Mouse (Mus musculus) mature B cell (primary cell): Measurements from ENCODE around the gene Glud1.

Experiments
- in situ Hi-C: fragments of 300-500 bp; cut with MboI; formaldehyde crosslinking; loops from 2 replicates; pipeline ENCODE4 v1.14.3; 2019

The Glud1 gene

DNA sequence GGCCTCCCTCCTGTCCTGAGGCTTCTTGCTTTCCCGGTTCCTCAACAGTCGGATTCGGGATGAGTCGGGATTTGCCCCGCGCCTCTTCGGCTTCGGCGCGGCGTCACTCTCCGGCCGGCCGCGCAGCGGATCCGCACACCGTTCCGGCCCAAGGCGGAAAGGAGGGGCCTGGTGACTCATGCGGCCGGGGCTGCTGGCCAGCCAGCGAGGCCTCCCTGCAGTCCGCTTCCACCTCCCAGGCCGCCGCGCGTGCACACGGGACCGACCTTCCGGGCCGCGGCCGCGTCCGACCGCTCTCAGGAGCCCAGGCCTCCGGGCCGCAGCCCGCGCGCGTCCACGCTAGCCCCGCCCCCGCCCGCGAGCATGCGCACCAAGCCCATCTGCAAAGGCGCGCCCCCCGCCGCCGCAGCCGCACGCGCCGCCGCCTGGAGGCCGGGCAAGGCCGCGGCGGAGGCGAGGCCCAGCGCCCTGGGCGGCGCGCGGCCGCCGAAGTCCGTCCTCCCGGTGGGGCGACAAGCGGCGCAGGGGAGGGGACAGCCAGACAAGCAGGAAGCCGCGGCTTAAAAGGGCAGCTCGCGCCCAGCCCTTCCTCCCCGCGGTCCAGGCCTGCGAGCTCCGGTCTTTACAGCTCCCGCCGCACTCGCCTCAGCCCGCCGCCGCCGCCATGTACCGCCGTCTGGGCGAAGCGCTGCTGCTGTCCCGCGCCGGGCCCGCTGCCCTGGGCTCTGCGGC, at the start of gene Glud1, which contains the start of gene Shld2:
Gene Glud1 (plus strand): TSS at position 494 of the 732 bp plus-strand sequence.
Gene Shld2 (minus strand): TSS at position 260 of the 732 bp plus-strand sequence.
- in situ Hi-C loops = no loop called here

DNA sequence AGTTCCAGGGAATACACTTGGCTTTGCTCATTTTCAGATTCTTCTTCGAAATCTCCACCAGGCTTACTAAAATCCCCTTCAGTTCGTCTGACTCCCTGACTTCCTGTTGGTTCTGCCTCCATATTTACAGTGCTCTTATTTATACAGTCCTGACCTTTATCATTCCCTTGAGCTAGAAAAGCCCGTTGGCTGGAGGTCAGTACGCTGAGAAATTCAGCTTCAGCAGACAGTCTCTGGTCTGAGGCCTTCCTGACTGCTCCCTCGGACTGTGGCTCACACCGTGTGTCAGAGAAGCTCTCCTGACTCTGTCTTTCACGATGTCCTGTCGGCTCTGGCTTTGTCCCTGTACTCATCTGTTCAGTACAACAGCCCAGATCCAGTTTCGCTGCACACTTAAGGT, 42.5 kb upstream of the Glud1 start:
- in situ Hi-C loops = no loop called here

DNA sequence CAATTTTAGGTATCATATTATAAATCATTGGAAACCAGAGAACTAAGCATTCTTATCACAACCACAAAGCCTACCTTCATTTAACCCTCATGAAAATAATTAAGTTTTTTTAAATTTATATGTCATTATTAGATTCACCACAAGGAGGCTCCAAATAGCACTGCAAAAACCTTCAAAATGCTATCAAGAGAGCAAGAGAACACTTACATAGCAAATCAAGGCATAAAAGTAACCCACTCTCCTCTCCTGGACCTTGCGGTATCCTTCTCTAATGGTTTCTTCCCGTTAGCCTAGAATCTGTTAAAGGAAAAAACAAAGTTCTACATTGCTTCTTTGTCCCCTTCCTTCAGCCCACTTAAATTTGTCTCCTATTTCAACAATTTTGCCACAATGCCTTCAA, 37.2 kb upstream of the Glud1 start:
- in situ Hi-C loops = no loop called here

DNA sequence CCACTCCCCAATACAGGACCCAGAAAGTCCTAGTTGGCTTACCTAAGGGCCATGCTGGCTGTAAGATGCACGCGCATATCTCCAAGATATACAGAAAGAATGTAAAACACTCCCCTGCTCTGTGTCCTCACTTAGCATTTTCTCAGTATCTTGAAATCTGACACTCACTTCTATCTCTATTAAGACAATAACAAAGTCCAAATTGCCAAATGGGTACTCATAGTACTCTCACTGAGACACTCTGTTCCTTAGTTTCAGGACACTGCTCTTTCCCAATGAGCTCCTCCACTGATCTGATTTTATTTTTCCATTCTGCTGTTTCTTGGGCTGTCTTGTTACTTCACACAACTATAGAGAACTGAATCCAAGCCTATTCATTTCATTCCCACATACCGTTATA, 36.4 kb upstream of the Glud1 start:
- in situ Hi-C loops = no loop called here

DNA sequence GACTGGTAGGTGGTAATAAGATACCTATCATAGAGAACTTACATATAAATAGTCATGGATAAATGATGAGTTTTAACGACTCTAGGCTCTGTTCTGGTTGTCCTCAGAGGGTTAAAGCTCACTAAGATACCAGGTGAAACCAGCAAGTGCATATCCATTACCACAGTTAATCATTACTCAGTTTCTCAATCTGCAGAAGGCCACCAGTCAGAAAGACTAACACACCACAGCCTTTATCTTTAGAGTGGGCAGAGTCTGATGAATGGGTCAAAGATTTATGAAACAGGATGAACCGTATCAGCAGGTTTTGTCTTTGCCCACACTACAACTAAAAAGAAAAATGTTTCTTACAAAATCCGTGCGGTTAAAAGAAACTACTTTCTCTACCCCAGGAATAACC, 35.3 kb upstream of the Glud1 start:
- in situ Hi-C loops = no loop called here

DNA sequence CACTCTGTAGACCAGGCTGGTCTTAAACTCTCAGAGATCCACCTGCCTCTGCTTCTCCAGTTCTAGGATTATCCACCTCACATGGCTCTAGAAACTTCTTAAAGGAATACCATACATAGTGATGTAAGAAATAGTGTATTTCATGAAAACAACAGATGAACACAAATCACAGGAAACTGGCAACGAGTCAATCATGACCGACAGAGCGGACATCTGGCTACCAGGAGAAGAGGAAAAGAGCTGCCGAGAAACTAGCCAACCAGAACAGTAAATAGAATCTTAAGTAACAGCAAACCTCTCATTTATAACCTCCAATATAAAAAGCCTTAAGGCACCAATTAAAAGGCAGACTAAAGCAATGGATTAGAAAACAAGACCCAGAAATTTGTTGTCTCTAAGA, 30.8 kb upstream of the Glud1 start:
- in situ Hi-C loops = no loop called here

DNA sequence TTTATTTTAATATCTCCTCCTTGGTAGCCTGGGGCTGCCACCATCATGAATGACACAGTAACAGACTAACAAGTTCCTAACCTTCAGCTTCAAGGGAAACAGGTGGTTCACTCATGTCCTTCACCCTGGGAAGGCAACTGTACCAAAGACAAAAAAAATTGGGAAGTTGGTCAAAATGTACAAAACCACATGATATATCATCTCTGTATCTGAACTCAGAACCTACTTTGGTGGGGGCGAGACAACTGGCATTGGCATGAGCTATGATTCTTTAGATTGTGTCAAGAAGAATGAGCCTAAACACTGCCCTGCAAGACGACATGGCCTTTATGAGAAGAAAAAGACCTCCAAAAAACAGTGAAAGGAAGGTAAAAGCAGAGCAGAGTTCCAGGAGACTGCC, 29.7 kb upstream of the Glud1 start:
- in situ Hi-C loops = no loop called here

DNA sequence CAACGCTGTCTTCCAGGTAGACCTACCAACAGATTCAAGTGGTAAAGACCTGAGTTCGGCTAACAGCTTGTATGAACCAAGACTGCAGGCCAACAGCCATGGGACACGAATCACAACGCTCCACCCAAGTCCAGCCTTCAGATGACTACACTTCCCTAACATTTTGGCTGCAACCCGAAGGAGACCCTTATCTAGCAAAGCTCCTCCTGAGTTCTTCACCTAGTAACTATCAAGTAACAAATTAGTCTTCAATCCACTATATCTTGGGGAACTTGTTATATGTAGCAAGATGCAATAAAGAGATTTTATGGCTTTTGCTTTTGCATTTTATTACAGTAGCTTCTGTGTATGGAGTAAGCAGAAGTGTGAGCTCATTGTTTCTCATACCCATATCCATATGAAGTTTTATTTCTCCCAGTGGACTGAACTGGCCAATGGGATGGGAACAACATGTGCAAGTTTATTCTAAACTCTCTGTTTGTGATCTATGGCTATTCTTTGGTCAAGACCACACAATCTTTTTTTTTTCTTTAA, 28.7 kb upstream of the Glud1 start:
- in situ Hi-C loops = no loop called here

DNA sequence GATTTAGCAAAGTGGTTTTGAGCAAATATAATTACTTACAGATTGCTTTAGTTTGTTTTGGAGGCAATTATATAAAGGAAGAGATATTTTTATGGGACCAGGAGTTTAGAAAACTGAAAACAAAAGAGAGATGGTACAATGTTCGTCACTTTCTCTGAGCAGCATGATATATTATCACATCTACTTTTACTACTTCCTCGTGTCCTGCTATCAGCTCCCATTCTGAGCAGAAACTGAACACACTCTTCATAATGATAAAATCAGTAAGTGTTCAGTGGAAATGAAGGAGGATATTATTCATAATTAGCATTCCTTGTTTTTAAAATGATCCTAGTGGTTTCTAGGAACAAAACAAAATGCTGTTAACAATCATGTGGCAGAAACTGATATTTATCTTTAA, 22.1 kb upstream of the Glud1 start:
- in situ Hi-C loops = no loop called here

DNA sequence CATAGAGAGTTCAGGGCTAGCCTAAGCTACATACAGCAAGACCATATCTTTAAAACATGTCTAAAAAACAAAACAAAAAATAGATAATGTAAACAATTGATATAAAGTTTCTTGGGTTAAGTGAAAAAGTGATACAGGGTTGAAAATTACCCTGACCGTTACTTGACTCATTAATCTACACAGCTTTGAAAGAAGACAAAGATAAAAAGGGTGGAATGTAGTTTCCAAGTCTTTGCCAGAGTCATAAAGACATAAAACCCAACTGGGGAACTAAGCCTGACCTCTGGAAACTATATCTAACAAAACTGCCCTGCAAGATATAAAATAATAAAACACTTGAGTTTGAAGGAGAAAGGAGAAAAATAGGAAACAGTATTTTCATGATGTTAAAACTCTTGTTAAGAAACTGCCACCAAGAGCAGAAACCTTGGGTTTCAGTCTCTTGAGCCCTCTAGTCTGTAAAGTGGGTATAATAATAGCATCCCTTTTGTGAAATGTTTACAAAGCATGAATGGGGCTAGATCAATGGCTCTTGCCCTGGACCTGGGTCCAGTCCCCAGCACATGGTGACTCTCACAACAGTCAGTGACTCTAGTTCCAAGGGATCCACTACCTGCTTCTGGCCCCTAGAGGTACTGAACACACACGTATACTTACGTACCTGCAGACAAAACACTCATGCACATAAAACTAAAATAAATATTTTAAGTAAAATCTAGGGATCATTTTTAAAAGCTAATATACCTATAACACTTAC, 21.1 kb upstream of the Glud1 start:
- in situ Hi-C loops = no loop called here

DNA sequence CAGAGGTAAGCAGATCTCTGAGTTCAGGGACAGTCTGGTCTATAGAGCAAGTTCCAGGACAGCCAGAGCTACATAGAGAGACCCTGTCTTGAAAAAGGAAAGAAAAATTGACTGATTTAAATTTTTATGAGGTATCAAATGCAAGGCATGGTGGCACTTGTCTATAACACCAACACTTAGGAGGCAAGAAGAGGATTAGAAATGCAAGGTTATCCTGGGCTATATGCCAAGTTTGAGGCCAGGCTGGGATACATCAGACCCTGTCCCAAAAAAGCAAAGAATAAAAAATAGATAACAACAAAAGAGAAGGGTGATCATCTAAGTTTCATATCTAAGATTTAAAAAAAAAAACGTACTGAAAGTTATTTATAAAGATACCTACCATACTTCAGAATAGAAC, 20.3 kb upstream of the Glud1 start:
- in situ Hi-C loops = no loop called here

DNA sequence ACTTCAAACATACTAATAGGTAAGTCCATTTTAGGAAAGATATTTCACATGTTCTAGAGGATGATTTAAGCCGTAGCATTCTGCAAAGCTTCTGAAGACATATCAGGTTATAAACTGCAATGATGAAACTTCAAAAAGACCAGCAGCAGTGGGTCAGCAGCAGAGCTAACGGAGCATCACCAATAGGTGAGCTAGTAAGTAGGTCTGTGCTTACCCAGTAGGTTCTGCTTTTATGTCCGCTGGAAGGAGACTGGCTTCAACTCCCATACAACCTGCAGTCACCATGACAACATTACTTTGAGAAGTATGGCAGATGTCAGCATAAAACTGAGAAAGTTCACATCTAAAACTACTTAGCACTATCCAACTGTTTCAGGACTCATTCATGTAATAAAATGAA, 16.9 kb upstream of the Glud1 start:
- in situ Hi-C loops = no loop called here

DNA sequence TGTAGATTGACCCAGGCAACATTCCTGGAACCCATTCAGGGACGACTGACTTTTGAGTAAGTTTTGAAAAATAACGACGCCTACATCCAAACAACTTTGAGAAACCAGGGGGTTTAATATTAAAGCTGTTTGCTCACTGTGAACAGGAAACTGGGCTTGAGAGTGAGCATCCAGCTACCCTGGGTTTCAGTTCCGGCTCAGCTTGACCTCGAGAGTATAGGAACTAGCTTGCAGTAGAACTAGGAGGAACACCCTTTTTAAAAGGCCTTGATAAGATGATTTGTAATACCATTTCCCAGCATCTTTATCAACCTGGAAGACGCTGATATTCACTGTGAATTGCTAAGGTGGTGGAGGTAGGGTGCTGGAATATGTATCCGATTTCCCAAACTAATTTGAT, 14.2 kb upstream of the Glud1 start:
- in situ Hi-C loops = no loop called here

DNA sequence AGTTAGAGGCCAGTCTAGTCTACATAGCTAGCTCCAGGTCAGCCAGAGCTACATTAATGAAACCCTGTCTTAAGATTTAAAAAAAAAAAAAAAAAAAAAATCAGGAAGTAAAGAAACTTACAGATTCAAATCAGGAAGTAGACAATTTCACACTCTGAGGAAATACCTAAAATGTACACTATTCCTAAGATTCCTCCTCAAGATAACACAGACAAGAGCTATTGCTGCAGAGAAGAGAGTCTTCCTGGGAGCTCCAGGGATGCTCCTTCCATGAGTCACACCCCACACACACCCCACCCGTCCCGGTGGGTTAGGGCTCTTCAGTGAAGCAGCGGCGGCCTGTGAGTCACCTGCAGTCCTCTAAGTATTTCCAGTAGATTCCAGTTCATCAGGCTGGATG, 13.5 kb upstream of the Glud1 start:
- in situ Hi-C loops = no loop called here

DNA sequence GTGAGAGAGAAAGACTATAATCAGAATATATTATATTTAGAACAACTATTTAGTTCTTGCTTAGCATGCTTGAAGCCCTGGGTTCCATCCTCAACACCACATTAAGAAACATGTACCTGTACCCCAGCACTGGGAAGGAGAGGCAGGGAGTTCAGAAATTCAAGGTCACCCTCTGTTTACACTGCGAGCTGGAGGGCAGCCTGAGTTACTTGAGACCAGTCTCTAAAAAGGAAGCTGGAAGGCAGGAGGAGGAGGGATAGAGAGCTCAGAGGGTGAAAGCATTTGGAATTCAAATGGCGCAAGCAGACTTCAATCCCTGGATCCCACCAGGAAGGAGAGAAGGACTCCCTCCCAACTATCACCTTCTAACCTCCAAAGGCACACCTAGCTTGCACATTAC, 12.9 kb upstream of the Glud1 start:
- in situ Hi-C loops = no loop called here

DNA sequence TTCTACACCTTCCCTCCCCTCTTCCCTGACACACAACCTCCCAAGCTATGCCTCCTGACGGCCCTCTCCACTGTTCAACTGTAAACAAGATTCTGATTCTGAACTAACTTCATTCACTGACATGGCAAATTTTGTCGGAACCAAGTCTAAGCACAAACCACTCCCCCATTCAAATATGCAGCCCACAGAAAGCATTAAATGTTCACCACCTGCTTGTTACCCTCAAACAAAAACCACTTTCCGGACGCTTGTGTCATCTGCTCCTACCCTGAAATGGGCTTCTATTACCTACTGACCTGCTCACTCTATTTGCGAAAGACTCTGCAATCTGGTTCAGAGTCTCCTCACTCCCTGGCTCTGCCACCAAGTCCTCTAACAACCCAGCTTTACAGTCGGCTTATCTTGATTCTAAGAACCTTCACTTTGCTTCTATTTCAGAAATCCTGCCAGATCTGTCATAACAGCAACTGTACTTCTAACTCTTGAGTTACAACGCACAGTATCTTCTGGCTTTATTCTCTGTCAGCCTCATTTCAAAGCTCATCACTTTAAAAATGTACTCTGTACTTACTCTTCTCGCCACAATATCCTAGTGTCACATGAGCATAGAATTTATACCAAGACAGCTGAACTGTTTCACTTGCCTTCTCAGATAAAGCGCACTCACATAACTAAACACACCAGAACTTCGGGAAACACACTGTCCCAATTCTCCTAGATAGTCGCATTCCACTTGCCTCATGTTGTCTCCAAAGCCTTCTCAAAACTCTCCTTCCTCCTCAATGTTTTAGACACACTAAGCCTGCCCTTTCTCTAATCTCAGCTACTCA, 11.4 kb upstream of the Glud1 start:
- in situ Hi-C loops = no loop called here

DNA sequence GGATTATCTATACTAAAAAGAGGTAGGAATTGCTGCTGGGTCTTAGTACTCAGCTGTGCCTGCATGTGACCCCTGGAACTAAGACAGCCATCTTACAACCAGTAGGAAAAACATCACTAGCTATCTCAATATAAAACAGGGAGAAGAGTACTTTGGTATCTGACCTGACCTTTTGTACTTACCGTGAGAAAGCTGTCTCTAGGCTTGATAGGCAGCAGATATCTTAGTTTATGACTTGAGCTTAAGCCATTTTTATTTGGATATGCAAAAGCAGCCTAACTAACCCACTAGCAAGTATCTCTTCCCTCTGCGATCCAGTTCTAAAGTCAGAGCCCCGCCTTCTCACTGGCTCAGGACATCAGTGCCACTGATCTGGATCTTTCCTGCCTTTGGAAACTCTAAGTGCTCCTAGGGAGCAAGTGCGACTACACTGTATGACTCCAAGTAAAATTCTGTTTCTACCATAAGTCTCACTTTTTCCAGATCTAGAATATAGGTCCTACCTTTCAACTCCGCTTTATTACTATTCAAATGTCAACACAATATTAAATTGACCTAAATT, 7.8 kb upstream of the Glud1 start:
- in situ Hi-C loops = no loop called here

DNA sequence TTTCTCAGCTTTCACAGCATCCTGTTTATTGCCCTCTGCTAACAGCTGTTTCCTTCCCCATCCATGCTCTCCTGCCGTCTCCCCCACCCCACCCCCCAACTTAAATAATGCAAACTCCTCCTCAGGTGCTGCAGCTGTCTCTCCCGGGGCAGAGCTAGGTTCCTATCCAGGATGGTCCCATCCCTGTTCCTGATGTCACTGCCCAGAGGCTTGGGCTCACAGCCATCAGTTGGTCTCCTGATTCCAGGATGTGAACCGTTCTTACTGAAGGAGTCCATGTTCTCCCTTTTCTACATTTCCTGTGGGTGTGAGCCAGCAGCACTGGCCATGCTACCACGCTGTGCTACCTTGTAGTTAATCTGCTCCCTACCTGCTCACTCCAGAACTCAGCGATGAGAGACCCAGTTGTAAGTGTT, 7.3 kb upstream of the Glud1 start:
- in situ Hi-C loops = no loop called here

DNA sequence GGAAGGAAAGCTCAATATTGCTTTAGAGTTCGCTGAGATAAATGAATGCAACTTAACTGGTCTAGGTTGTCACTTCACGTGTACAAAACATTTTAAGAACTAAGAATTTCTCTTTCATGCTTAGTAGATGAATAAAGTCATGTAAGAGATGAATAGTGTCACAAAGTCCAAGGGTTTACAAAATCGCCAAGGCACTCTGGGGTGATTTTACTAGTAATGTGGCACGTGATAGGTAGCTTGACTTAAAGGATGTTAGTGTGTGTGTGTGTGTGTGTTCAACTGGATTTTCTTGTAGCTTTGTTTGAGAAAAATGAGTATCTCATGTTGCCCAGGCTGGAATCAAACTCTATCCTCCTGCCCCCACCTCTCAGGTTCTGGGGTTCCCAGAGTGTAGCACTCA, 1.3 kb upstream of the Glud1 start:
- in situ Hi-C loops = no loop called here

DNA sequence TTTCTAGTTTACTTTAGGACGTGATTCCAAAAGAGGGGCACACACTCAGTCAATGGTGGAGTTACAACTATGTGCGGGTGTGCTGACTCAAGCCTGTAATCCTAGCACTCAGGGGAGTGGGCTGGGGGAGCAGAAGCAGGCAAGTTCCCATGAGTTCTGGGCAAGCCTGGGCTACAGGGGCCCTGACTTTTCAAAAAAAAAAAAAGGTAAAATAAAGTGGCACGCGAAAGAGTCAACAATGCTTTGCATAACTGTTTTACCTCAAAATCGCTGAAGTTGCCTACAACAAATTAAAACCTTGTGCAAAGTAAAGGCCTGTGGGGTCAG, 657 bp upstream of the Glud1 start:
- in situ Hi-C loops = no loop called here

DNA sequence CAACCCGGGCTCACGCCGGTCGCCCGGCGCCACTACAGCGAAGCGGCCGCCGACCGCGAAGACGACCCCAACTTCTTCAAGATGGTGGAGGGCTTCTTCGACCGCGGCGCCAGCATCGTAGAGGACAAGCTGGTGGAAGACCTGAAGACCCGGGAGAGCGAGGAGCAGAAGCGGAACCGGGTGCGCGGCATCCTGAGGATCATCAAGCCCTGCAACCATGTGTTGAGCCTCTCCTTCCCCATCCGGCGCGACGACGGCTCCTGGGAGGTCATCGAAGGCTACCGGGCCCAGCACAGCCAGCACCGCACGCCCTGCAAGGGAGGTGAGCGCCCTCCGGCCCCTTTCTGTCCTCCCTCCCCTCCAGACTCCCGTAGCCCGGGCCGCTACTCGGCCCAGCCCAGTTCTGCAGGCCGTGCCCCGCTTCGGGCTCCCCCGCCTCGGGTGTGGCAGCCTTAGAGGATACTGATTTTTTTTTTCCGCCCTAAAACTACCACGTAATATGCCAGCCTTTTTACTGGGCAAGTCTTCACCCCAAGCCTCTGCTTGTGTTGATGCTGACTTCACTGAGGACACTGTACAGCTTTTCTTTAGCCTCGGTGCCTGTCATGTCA, 599 bp downstream of the Glud1 start:
- in situ Hi-C loops = no loop called here

DNA sequence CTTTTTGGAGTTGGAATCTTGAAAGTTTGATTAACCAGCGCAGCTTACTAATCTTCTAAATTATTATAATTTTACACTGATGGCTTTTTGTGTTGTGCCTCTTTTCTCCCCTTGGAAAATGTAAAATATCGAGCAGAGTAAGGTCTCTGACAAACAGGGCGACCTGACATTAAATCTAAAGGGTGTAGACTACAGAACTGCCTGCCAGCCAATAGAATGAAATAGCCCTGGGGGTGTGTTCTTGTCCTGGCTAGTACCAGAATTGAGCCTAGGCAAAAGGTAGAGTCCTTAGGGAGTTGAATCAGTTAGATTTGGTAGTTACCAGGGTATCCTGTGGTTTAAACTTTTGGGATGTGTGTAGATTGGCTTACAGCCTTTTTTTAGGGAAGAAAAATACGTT, 1.2 kb downstream of the Glud1 start:
- in situ Hi-C loops = no loop called here
